Mouse (Mus musculus): ENCODE results near the gene Csnk1e.

- TF ChIP-seq CTCF (IDR thresholded peaks at IDR 0.05; ENCODE audit: low read depth) (no peak), EP300 (IDR thresholded peaks at IDR 0.05; ENCODE audit: low read depth) (no peak)
Measured at GRCm38 (mm10) chr15:79432328-79432727, 23.0 kb downstream of the Csnk1e start.
